Mouse (Mus musculus) small intestine, adult 2 months (tissue): ENCODE measurements around the gene Msi2.

Source experiments
- CTCF ChIP-seq: fragments of 200-500 bp; IDR thresholded peaks from 2 replicates; pipeline ENCODE4 v1.5.1; 2012; ENCODE audit warnings: low read depth, mild to moderate bottlenecking, control low read depth, inconsistent platforms, low read length, moderate library complexity, mixed read lengths; ENCODE audit not compliant: insufficient replicate concordance, insufficient read length; ENCODE audit errors: extremely low read depth
- POLR2A ChIP-seq: fragments of 200-500 bp; IDR thresholded peaks from 2 replicates; pipeline ENCODE4 v1.6.1; 2012; ENCODE audit warnings: low read depth, mild to moderate bottlenecking, control low read depth, inconsistent platforms, low read length, moderate library complexity

- TF ChIP-seq POLR2A: no peak
- no peak for TF ChIP-seq CTCF
Measured at GRCm38 (mm10) chr11:88399431-88399830, 318.9 kb downstream of the Msi2 start.
